Mouse (Mus musculus): ENCODE data around the gene Rabif. TPM values are rescaled to one million over a fixed set of nuclear protein-coding genes. Genes with fewer than 3 reads are reported as not detected.

The Rabif gene
- polyA plus RNA-seq, 1 experiment from 2014 or later: 25.9 TPM

DNA sequence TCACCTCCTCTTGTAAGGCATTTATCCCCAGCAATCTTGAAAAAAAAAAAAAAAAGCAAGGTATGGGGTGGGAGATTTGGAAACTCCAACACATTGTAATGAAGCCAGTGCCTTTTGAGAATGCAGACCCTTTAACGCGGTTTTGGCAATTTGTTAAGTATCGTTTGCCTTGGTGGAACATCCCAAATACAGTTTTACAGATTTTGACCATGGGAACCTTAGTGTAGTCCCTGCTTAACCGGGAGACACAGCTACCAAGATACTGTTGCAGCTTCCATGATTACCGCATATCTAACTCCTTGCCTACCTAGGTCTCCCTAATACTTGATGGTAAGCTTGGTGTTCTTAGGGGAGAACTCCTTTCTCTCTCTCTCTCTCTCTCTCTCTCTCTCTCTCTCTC lies 38.4 kb upstream of the Rabif start:
- peak overlapping the region; percentile 83 for H3K9ac ChIP-seq (ENCODE audit: low read depth, low read length)
- 15% methylated on average over 5 of the region's 5 CpGs for WGBS
- peaks cover 5% of the 10 kb centered on the region; the same call in 1 of the 2 replicates for H3K36me3 ChIP-seq (ENCODE audit: control insufficient read depth, insufficient read depth)
- no peaks in the 10 kb centered on the region for H3K4me1 ChIP-seq (replicated peaks; ENCODE audit: control insufficient read depth, insufficient read depth, low read length)
- H3K27ac ChIP-seq (ENCODE audit: low read depth, low read length): no peak overlapping the region
- no peak for ATAC-seq
- peak overlapping the region; percentile 94 for H3K4me3 ChIP-seq (ENCODE audit: low read depth, low read length)
- H3K9me3 ChIP-seq (ENCODE audit: control insufficient read depth): no peaks in the 10 kb centered on the region
- no peak for TF ChIP-seq CTCF (IDR thresholded peaks at IDR 0.05; ENCODE audit: low read depth)
- H3K27me3 ChIP-seq (replicated peaks; ENCODE audit: control insufficient read depth, insufficient read depth, low read length): no peaks in the 10 kb centered on the region
- H3K4me2 ChIP-seq (replicated peaks; ENCODE audit: low read depth): peak overlapping the region; percentile 90

GRCm38 (mm10) chr1:134458139-134458727 lies 36.2 kb upstream of the Rabif start:
- Histone ChIP-seq H3K9ac (ENCODE audit: low read depth, low read length) (no peak overlapping the region), H3K9me3 (ENCODE audit: control insufficient read depth) (no peaks in the 10 kb centered on the region), H3K4me2 (replicated peaks; ENCODE audit: low read depth) (no peak overlapping the region), H3K4me1 (replicated peaks; ENCODE audit: control insufficient read depth, insufficient read depth, low read length) (no peaks in the 10 kb centered on the region), H3K27me3 (replicated peaks; ENCODE audit: control insufficient read depth, insufficient read depth, low read length) (no peaks in the 10 kb centered on the region), H3K27ac (ENCODE audit: low read depth, low read length) (no peak overlapping the region), H3K36me3 (ENCODE audit: control insufficient read depth, insufficient read depth) (peaks cover 11% of the 10 kb centered on the region), H3K4me3 (ENCODE audit: low read depth, low read length) (no peak overlapping the region)
- no peak for TF ChIP-seq CTCF (IDR thresholded peaks at IDR 0.05; ENCODE audit: low read depth)
- ATAC-seq: no peak
- 91% methylated on average over 7 of the region's 7 CpGs for WGBS

- peaks cover 22% of the 10 kb centered on the region for H3K36me3 ChIP-seq (ENCODE audit: control insufficient read depth, insufficient read depth)
- H3K9me3 ChIP-seq (ENCODE audit: control insufficient read depth): no peaks in the 10 kb centered on the region
- H3K27ac ChIP-seq (ENCODE audit: low read depth, low read length): no peak overlapping the region
- H3K4me1 ChIP-seq (replicated peaks; ENCODE audit: control insufficient read depth, insufficient read depth, low read length): no peaks in the 10 kb centered on the region
- H3K9ac ChIP-seq (ENCODE audit: low read depth, low read length): no peak overlapping the region
- 100% methylated on average over 1 of the region's 1 CpGs for WGBS
- H3K4me2 ChIP-seq (replicated peaks; ENCODE audit: low read depth): no peak overlapping the region
- no peak for ATAC-seq
- no peak overlapping the region for H3K4me3 ChIP-seq (ENCODE audit: low read depth, low read length)
- no peak for TF ChIP-seq CTCF (IDR thresholded peaks at IDR 0.05; ENCODE audit: low read depth)
- no peaks in the 10 kb centered on the region for H3K27me3 ChIP-seq (replicated peaks; ENCODE audit: control insufficient read depth, insufficient read depth, low read length)
Observed at GRCm38 (mm10) chr1:134460294-134461284, 33.9 kb upstream of the Rabif start.

- no peak overlapping the region for H3K27ac ChIP-seq (ENCODE audit: low read depth, low read length)
- H3K4me1 ChIP-seq (replicated peaks; ENCODE audit: control insufficient read depth, insufficient read depth, low read length): no peaks in the 10 kb centered on the region
- H3K4me3 ChIP-seq (ENCODE audit: low read depth, low read length): no peak overlapping the region
- WGBS: 90% methylated on average over 2 of the region's 2 CpGs
- no peak overlapping the region for H3K9ac ChIP-seq (ENCODE audit: low read depth, low read length)
- no peaks in the 10 kb centered on the region for H3K9me3 ChIP-seq (ENCODE audit: control insufficient read depth)
- peaks cover 40% of the 10 kb centered on the region for H3K36me3 ChIP-seq (ENCODE audit: control insufficient read depth, insufficient read depth)
- ATAC-seq: no peak
- TF ChIP-seq CTCF (IDR thresholded peaks at IDR 0.05; ENCODE audit: low read depth): no peak
- H3K27me3 ChIP-seq (replicated peaks; ENCODE audit: control insufficient read depth, insufficient read depth, low read length): no peaks in the 10 kb centered on the region
- no peak overlapping the region for H3K4me2 ChIP-seq (replicated peaks; ENCODE audit: low read depth)
Observed at GRCm38 (mm10) chr1:134484623-134485022, 9.8 kb upstream of the Rabif start.

- WGBS: 97% methylated on average over 6 of the region's 6 CpGs
- Histone ChIP-seq H3K4me1 (replicated peaks; ENCODE audit: control insufficient read depth, insufficient read depth, low read length) (no peaks in the 10 kb centered on the region), H3K36me3 (ENCODE audit: control insufficient read depth, insufficient read depth) (peaks cover 31% of the 10 kb centered on the region), H3K9ac (ENCODE audit: low read depth, low read length) (no peak overlapping the region), H3K4me2 (replicated peaks; ENCODE audit: low read depth) (no peak overlapping the region), H3K27ac (ENCODE audit: low read depth, low read length) (no peak overlapping the region), H3K27me3 (replicated peaks; ENCODE audit: control insufficient read depth, insufficient read depth, low read length) (no peaks in the 10 kb centered on the region), H3K4me3 (ENCODE audit: low read depth, low read length) (no peak overlapping the region), H3K9me3 (ENCODE audit: control insufficient read depth) (no peaks in the 10 kb centered on the region)
- no peak for TF ChIP-seq CTCF (IDR thresholded peaks at IDR 0.05; ENCODE audit: low read depth)
- no peak for ATAC-seq
Observed at GRCm38 (mm10) chr1:134490903-134491801, 3.3 kb upstream of the Rabif start.

Measured in intestine, postnatal 0 days (tissue).